Mouse (Mus musculus) intestine, postnatal 0 days (tissue): Measurements from ENCODE around the gene Stoml1. TPM values are rescaled to one million over a fixed set of nuclear protein-coding genes. Genes with fewer than 3 reads are reported as not detected.

Experiments
- ATAC-seq: fragments of 200-750 bp; cut with Nextera tagmentation; 2 replicates; pipeline ENCODE4 v1.8.0; 2017; ENCODE audit warnings: mild to moderate bottlenecking, moderate TSS enrichment, moderate library complexity
- H3K27ac ChIP-seq: fragments of 300-500 bp; sonication (generic); 2 replicates; pipeline ENCODE4 v1.5.1; 2014; ENCODE audit warnings: mild to moderate bottlenecking, low read depth, low read length, moderate library complexity
- H3K27me3 ChIP-seq: fragments of 300-500 bp; sonication (generic); replicated peaks from 2 replicates; pipeline ENCODE4 v1.6.1; 2014; ENCODE audit warnings: low read length, mixed read lengths; ENCODE audit not compliant: control insufficient read depth, insufficient read depth
- H3K36me3 ChIP-seq: fragments of 300-500 bp; sonication (generic); 2 replicates; pipeline ENCODE4 v1.6.1; 2014; ENCODE audit warnings: mild to moderate bottlenecking, moderate library complexity; ENCODE audit not compliant: control insufficient read depth, insufficient read depth
- H3K4me1 ChIP-seq: fragments of 300-500 bp; sonication (generic); replicated peaks from 2 replicates; pipeline ENCODE4 v1.6.1; 2014; ENCODE audit warnings: antibody characterized with exemption, low read length, mixed read lengths; ENCODE audit not compliant: control insufficient read depth, insufficient read depth
- H3K4me2 ChIP-seq: fragments of 300-500 bp; sonication (generic); replicated peaks from 2 replicates; pipeline ENCODE4 v1.6.1; 2014; ENCODE audit warnings: low read depth, mild to moderate bottlenecking, moderate library complexity
- H3K4me3 ChIP-seq: fragments of 300-500 bp; sonication (generic); 2 replicates; pipeline ENCODE4 v1.5.1; 2014; ENCODE audit warnings: low read depth, low read length
- H3K9ac ChIP-seq: fragments of 300-500 bp; sonication (generic); 2 replicates; pipeline ENCODE4 v1.6.1; 2014; ENCODE audit warnings: mild to moderate bottlenecking, low read depth, low read length
- H3K9me3 ChIP-seq: fragments of 300-500 bp; sonication (generic); 2 replicates; pipeline ENCODE4 v1.6.1; 2016; ENCODE audit warnings: mixed run types; ENCODE audit not compliant: control insufficient read depth
- CTCF ChIP-seq: sonication (generic); IDR thresholded peaks from 2 replicates; pipeline ENCODE4 v1.5.1; 2016; ENCODE audit warnings: low read depth, mild to moderate bottlenecking, control low read depth, antibody characterized with exemption, moderate library complexity
- WGBS: fragments of 180-500 bp; shearing (Covaris S2); extraction: QIAGEN DNeasy Blood & Tissue Kit; methylation state at CpG from one replicate; pipeline ENCODE4 v1.1.7; 2014; 5-methylcytosine and 5-hydroxymethylcytosine counted together
- polyA plus RNA-seq: library from polyadenylated mRNA; unstranded; fragments of >200 nt; fragmentation: Nextera tagmentation; extraction: Ambion mirVana; gene quantifications from 2 replicates; pipeline ENCODE4 v1.2.1, GENCODE M21; 2015

Stoml1 gene
- polyA plus RNA-seq, result 15.0 and 15.9 TPM in 2 replicates

DNA sequence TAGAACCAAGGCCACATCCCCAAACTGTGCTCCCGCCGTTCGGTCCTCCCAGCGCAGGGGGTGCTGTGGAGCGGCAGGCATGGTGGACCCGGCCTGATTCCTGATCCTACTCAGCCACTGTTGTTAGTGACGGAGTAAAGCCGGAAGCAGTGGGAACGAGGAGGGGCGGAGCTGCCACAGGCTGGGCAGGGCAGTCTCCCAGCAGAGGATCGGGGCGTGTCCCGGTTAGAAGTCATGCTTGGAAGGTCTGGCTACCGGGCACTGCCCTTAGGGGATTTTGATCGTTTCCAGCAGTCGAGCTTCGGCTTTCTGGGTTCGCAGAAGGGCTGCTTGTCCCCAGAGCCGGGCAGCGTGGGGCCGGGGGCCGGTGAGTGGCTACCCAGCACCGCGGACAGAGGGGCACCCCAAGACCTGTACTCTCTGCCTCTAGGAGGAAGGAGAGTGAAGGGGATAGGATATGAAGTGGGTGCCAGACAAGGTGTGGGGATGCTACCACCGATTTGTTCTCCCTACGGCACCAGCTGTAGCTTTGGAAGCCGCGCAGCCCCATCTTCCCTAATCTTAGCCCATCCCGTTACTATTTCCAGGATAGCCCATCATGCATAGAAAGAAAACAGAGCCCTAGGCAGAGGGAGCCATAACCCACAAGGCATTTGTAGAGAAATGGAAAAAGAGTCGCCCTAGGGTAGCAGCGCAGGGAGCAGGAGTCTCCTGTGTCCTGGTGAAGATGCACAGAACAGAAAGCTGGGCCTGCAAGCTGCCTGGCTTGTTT, at the start of gene Stoml1:
Stoml1 (plus strand) TSS at position 132 of the 772 bp plus-strand sequence.
- Histone ChIP-seq H3K36me3 (peaks cover 12% of the 10 kb centered on the region; the same call in 1 of the 2 replicates), H3K4me1 (0 out of 2 replicates have a peak, but pooled peaks cover 3% of the 10 kb centered on the region), H3K27ac (peak within 1 kb of the TSS; percentile 70; the same call in 1 of the 2 replicates), H3K4me3 (peak within 1 kb of the TSS; percentile 70), H3K9ac (peak within 1 kb of the TSS; percentile 58), H3K27me3 (no peaks in the 10 kb centered on the region), H3K4me2 (peak within 1 kb of the TSS; percentile 90), H3K9me3 (no peaks in the 10 kb centered on the region)
- peak; percentile 95 for ATAC-seq
- peak; percentile 99 for TF ChIP-seq CTCF
- whole genome bisulfite sequencing, result 1% methylated on average over 31 of the region's 31 CpGs

DNA sequence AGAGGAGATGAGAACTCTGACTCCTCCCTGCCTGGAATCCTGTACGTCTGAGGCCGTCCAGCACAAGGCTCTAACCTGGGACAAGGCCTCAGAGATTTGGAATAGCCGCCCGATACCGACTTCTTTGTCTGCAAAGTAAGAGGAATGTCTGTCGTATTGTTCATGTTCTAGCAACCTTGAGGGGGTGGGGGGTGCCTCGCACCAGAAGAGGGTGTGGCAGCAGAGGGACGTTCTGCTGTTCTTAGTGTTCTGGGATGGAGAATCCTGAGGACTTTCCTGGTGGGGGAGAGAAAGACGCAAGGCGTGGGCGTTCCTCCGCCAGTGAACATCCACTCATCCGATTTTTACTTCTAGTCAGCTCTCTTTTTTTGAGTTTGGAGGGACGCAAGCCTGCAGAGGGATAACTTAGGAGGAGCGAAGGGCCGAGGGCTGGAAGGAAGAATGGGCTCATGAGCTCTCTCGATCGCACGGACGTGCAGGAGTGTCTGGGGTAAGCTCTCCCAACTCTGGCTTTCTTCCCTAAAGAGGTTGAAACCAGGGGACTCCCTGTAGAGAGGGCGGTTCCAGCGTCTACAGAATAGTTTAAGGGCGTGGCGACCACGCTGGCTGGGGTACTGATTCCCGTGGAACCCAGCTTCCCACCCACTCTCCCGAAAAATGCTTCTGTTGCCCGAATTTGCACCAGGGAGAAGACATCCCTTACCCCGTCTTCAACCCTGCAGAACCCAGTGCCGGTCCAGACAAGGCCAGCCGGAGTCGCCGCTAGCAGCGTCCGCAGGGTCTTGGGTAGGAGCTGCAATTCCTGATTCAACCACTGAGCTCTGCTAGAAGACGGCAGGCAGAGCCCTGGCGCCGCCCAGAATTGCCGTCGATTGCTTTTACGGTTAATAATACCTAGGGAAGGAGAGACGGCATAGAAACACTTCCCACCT, 49.2 kb upstream of the Stoml1 start, which contains the start of the genes Islr and Islr2:
Islr (minus strand) TSS at position 791 of the 932 bp plus-strand sequence.
Islr2 (minus strand) TSS at position 804 of the 932 bp plus-strand sequence.
- H3K9ac ChIP-seq, result peak within 1 kb of the TSS; percentile 11; the same call in 1 of the 2 replicates
- H3K36me3 ChIP-seq, result no peaks in the 10 kb centered on the region
- ATAC-seq, result peak; percentile 75
- WGBS, result 3% methylated on average over 42 of the region's 42 CpGs
- peak within 1 kb of the TSS; percentile 68 for H3K4me2 ChIP-seq
- H3K4me1 ChIP-seq, result no peaks in the 10 kb centered on the region
- H3K9me3 ChIP-seq, result no peaks in the 10 kb centered on the region
- H3K27ac ChIP-seq, result no peak within 1 kb of the TSS
- peak within 1 kb of the TSS; percentile 44 for H3K4me3 ChIP-seq
- peaks cover 53% of the 10 kb centered on the region for H3K27me3 ChIP-seq
- peak; percentile 72 for TF ChIP-seq CTCF

DNA sequence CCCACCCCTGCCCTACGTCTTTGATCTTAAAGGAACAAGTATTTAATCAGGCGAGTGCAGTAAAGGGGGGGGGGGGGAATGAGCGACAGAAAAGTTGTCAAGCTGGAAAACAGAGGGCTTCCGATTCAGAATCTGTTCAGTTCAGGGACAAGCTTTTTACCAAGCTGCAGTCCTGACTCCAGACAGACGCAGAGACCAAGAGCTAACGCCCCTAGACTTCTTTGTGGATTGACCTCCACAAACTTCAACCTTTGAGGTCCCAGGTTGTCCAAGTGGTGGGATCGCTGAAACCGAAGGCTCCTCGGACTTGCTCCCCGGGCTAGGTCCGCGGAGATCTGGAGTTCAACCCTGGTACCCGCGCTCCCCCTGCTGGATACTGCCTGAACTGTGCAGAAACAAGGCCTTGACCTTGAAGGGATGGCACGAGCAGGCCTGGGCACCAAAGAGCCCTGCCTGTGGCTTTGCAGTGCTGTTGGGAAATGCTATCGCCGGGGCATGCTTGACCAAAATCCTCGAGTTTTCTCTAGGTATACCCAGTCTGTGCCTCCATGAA, 48.4 kb upstream of the Stoml1 start:
- peak overlapping the region; percentile 68 for H3K4me2 ChIP-seq
- peak overlapping the region; percentile 44 for H3K4me3 ChIP-seq
- H3K27ac ChIP-seq, result no peak overlapping the region
- peak; percentile 77 for ATAC-seq
- no peaks in the 10 kb centered on the region for H3K9me3 ChIP-seq
- H3K9ac ChIP-seq, result 0 out of 2 replicates have a peak overlapping the region, but pooled peaks have one; percentile 11
- H3K36me3 ChIP-seq, result no peaks in the 10 kb centered on the region
- no peaks in the 10 kb centered on the region for H3K4me1 ChIP-seq
- 4% methylated on average over 18 of the region's 18 CpGs for WGBS
- peaks cover 46% of the 10 kb centered on the region for H3K27me3 ChIP-seq
- TF ChIP-seq CTCF, result peak; percentile 97

DNA sequence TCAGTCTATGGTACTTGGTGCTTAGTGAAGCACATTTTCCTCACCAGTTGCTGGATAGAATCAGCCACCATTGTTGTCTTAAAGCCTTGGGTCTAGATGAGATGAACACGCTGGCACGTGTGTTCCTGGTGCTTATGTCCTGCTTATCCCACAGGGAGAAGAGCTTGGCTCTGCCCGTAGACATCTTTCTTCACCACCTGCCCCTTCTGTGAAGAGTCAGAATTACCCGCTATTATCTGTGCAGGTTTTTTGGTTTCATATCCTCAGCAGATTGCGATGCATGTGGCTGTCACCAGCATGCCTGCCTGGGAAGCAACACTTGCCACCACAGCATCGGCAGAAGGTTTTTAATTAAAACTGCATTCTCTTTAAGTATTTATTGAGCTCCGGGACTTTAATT, 47.0 kb upstream of the Stoml1 start:
- H3K4me1 ChIP-seq, result 0 out of 2 replicates have a peak, but pooled peaks cover 2% of the 10 kb centered on the region
- no peaks in the 10 kb centered on the region for H3K9me3 ChIP-seq
- WGBS, result 85% methylated on average over 7 of the region's 7 CpGs
- no peak overlapping the region for H3K9ac ChIP-seq
- H3K27me3 ChIP-seq, result peaks cover 31% of the 10 kb centered on the region
- H3K27ac ChIP-seq, result no peak overlapping the region
- H3K4me3 ChIP-seq, result no peak overlapping the region
- no peaks in the 10 kb centered on the region for H3K36me3 ChIP-seq
- no peak for TF ChIP-seq CTCF
- no peak for ATAC-seq
- no peak overlapping the region for H3K4me2 ChIP-seq

DNA sequence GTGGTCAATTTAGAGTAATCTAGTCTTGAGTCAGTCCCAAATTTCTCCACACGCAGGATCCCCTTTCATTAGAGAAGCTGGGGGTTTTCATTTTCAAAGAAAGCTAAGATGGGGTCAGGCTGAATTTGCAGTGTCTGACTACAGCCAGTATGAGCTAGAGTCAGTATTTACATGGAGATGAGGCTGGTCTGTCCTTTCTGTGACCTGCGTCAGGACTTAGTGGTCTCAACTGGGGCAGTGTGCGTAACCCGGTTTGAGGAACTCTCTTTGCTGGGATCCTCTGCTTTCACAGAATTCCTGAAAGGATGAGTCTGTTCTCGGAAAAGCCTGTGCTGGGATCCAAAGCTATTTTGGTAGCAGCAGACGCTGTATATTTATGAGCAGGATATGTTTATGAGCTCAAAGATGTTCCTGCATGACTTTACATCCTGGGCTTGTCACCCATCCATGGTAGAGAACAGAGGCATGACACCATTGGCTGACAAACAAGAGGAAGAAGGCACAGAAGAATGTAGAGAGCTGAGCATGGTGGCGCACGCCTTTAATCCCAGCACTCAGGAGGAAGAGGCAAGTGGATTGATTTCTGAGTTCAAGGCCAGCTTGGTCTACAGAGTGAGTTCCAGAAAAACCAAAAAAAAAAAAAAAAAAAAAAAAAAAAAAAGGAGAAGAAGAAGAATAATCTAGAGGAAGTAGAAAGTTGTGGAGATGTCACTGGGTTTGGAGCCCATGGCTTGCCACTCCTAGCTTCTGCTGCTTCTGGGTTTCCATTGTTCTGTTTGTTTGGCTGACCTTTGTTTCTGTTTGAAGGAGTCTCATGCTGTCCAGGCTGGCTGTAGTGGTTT, 43.3 kb upstream of the Stoml1 start:
- H3K4me3 ChIP-seq, result no peak overlapping the region
- no peaks in the 10 kb centered on the region for H3K36me3 ChIP-seq
- H3K4me1 ChIP-seq, result 0 out of 2 replicates have a peak, but pooled peaks cover 2% of the 10 kb centered on the region
- no peaks in the 10 kb centered on the region for H3K27me3 ChIP-seq
- H3K9ac ChIP-seq, result no peak overlapping the region
- WGBS, result 63% methylated on average over 8 of the region's 8 CpGs
- H3K9me3 ChIP-seq, result no peaks in the 10 kb centered on the region
- no peak for TF ChIP-seq CTCF
- H3K27ac ChIP-seq, result no peak overlapping the region
- H3K4me2 ChIP-seq, result no peak overlapping the region
- no peak for ATAC-seq
